ENCODE assay signal across 8 mouse cellular contexts in genomic region chr8:70329835-70330740, GRCm38 (mm10). TPM values are rescaled to one million over a fixed set of nuclear protein-coding genes. Genes with fewer than 3 reads are reported as not detected.
DNase-seq lines count a peak whose midpoint lies in the region; ATAC-seq and TF ChIP-seq lines count a peak whose summit lies in the region.

No protein-coding gene starts in this region.

- no peaks in the 10 kb centered on the region; the same call in 1 of the 2 replicates for H3K9me3 ChIP-seq in liver, embryonic 11.5 days (ENCODE audit: control insufficient read depth, low read length)
- no peaks in the 10 kb centered on the region for H3K9me3 ChIP-seq in embryonic facial prominence, embryonic 15.5 days (replicated peaks)
- H3K9me3 ChIP-seq in intestine, postnatal 0 days (ENCODE audit: control insufficient read depth), result no peaks in the 10 kb centered on the region

- no peaks in the 10 kb centered on the region; the same call in 1 of the 2 replicates for H3K27me3 ChIP-seq in liver, embryonic 11.5 days (replicated peaks; ENCODE audit: control insufficient read depth, insufficient read depth, low read length)
- H3K27me3 ChIP-seq in embryonic facial prominence, embryonic 15.5 days, result 0 out of 2 replicates have a peak, but pooled peaks cover 4% of the 10 kb centered on the region
- no peaks in the 10 kb centered on the region for H3K27me3 ChIP-seq in intestine, postnatal 0 days (replicated peaks; ENCODE audit: control insufficient read depth, insufficient read depth, low read length)

- 16% methylated on average over 45 of the region's 45 CpGs for WGBS in liver, embryonic 11.5 days
- WGBS in embryonic facial prominence, embryonic 15.5 days, result 15% methylated on average over 45 of the region's 45 CpGs
- WGBS in intestine, postnatal 0 days, result 25% methylated on average over 45 of the region's 45 CpGs
- WGBS in olfactory bulb, adult 2 months, result 34% methylated on average over 45 of the region's 45 CpGs

- no peak for TF ChIP-seq CTCF in intestine, postnatal 0 days (IDR thresholded peaks at IDR 0.05; ENCODE audit: low read depth)
- TF ChIP-seq CTCF in olfactory bulb, adult 2 months (IDR thresholded peaks at IDR 0.05; ENCODE audit: insufficient read depth, low read depth, low read length), result no peak

- no peak overlapping the region; the same call in 1 of the 2 replicates for H3K27ac ChIP-seq in liver, embryonic 11.5 days (ENCODE audit: low read depth, low read length)
- H3K27ac ChIP-seq in embryonic facial prominence, embryonic 15.5 days (replicated peaks), result no peak overlapping the region
- no peak overlapping the region for H3K27ac ChIP-seq in intestine, postnatal 0 days (ENCODE audit: low read depth, low read length)
- peak overlapping the region; percentile 21; the same call in 1 of the 2 replicates for H3K27ac ChIP-seq in olfactory bulb, adult 2 months (ENCODE audit: insufficient read depth, low read depth, low read length)

- peak overlapping the region; percentile 26 for H3K4me3 ChIP-seq in liver, embryonic 11.5 days (ENCODE audit: low read depth, low read length)
- H3K4me3 ChIP-seq in embryonic facial prominence, embryonic 15.5 days (replicated peaks), result 0 out of 2 replicates have a peak overlapping the region, but pooled peaks have one; percentile 4
- no peak overlapping the region for H3K4me3 ChIP-seq in intestine, postnatal 0 days (ENCODE audit: low read depth, low read length)
- no peak overlapping the region for H3K4me3 ChIP-seq in olfactory bulb, adult 2 months (ENCODE audit: insufficient read depth, low read depth, low read length)

- H3K4me2 ChIP-seq in liver, embryonic 11.5 days, result peak overlapping the region; percentile 53
- peak overlapping the region; percentile 34 for H3K4me2 ChIP-seq in embryonic facial prominence, embryonic 15.5 days (replicated peaks)
- H3K4me2 ChIP-seq in intestine, postnatal 0 days (replicated peaks; ENCODE audit: low read depth), result 0 out of 2 replicates have a peak overlapping the region, but pooled peaks have one; percentile 17

- H3K36me3 ChIP-seq in liver, embryonic 11.5 days (ENCODE audit: control insufficient read depth, insufficient read depth, low read length), result peaks cover 41% of the 10 kb centered on the region
- H3K36me3 ChIP-seq in embryonic facial prominence, embryonic 15.5 days, result peaks cover 49% of the 10 kb centered on the region
- peaks cover 39% of the 10 kb centered on the region for H3K36me3 ChIP-seq in intestine, postnatal 0 days (ENCODE audit: control insufficient read depth, insufficient read depth)

- peak overlapping the region; percentile 34; the same call in 1 of the 2 replicates for H3K9ac ChIP-seq in liver, embryonic 11.5 days (ENCODE audit: low read depth, low read length)
- no peak overlapping the region for H3K9ac ChIP-seq in embryonic facial prominence, embryonic 15.5 days
- no peak overlapping the region for H3K9ac ChIP-seq in intestine, postnatal 0 days (ENCODE audit: low read depth, low read length)

- peaks cover 34% of the 10 kb centered on the region for H3K4me1 ChIP-seq in liver, embryonic 11.5 days (replicated peaks; ENCODE audit: control insufficient read depth, insufficient read depth, low read length)
- H3K4me1 ChIP-seq in embryonic facial prominence, embryonic 15.5 days, result peaks cover 27% of the 10 kb centered on the region
- no peaks in the 10 kb centered on the region for H3K4me1 ChIP-seq in intestine, postnatal 0 days (replicated peaks; ENCODE audit: control insufficient read depth, insufficient read depth, low read length)
- H3K4me1 ChIP-seq in olfactory bulb, adult 2 months (ENCODE audit: control insufficient read depth, insufficient read depth, low read length), result peaks cover 39% of the 10 kb centered on the region

- ATAC-seq in liver, embryonic 11.5 days (replicated peaks; ENCODE audit: low FRiP score), result 0 out of 2 replicates have a peak, but pooled peaks have one; percentile 6
- ATAC-seq in embryonic facial prominence, embryonic 15.5 days (ENCODE audit: insufficient number of reproducible peaks, low FRiP score, low TSS enrichment, low read depth), result 0 out of 2 replicates have a peak, but pooled peaks have one; percentile 16
- ATAC-seq in intestine, postnatal 0 days, result peak; percentile 1; the same call in 1 of the 2 replicates

- DNase-seq in liver, embryonic 11.5 days (ENCODE audit: low spot score), result peak; percentile 70
- no peak for DNase-seq in liver
- no peak for DNase-seq in frontal cortex, postnatal 14 days (ENCODE audit: low spot score in 2 of 2)
- no peak for DNase-seq in layer of hippocampus, postnatal 14 days (ENCODE audit: low spot score in 2 of 2)
- DNase-seq in thymus, adult 18-20 months, result no peak

- no peak for TF ChIP-seq POLR2A in olfactory bulb, adult 2 months (IDR thresholded peaks at IDR 0.05; ENCODE audit: insufficient read depth, low read depth, low read length)

RNA-seq across cellular contexts. Expression of gene Gdf1, which starts 0.5 kb away (rescaled TPM):
- polyA plus RNA-seq in liver, embryonic 11.5 days (2014; fragmentation: Nextera tagmentation; extraction: Ambion mirVana), result 1.6 and 2.6 TPM in 2 replicates
- 1.7 and 2.6 TPM in 2 replicates for polyA plus RNA-seq in embryonic facial prominence, embryonic 15.5 days (2015; fragmentation: Nextera tagmentation; extraction: Ambion mirVana)
- polyA plus RNA-seq in intestine, postnatal 0 days (2015; fragmentation: Nextera tagmentation; extraction: Ambion mirVana), result 0.38 TPM in 1 of 2 replicates, not detected in the other
- polyA plus RNA-seq in olfactory bulb, adult 2 months (2012; ENCODE audit: insufficient read depth, insufficient read length, low replicate concordance, missing spikeins), result not detected in 2 replicates
- total RNA-seq in layer of hippocampus, postnatal 14 days (2021), result 10 to 100 TPM; 11.2 to 22.7 TPM

RNA-seq across cellular contexts. Expression of gene Cers1, which starts 14.5 kb away (rescaled TPM):
- 1.1 and 1.2 TPM in 2 replicates for polyA plus RNA-seq in liver, embryonic 11.5 days (2014; fragmentation: Nextera tagmentation; extraction: Ambion mirVana)
- 8.9 and 9.3 TPM in 2 replicates for polyA plus RNA-seq in embryonic facial prominence, embryonic 15.5 days (2015; fragmentation: Nextera tagmentation; extraction: Ambion mirVana)
- 1.3 and 1.7 TPM in 2 replicates for polyA plus RNA-seq in intestine, postnatal 0 days (2015; fragmentation: Nextera tagmentation; extraction: Ambion mirVana)
- not detected in 2 replicates for polyA plus RNA-seq in olfactory bulb, adult 2 months (2012; ENCODE audit: insufficient read depth, insufficient read length, low replicate concordance, missing spikeins)
- 100 to 1,000 TPM; 107 to 119 TPM for total RNA-seq in layer of hippocampus, postnatal 14 days (2021)

RNA-seq across cellular contexts. Expression of gene Upf1, which starts 23.0 kb away (rescaled TPM):
- polyA plus RNA-seq in liver, embryonic 11.5 days (2014; fragmentation: Nextera tagmentation; extraction: Ambion mirVana), result 21.1 and 23.7 TPM in 2 replicates
- 18.6 and 21.2 TPM in 2 replicates for polyA plus RNA-seq in embryonic facial prominence, embryonic 15.5 days (2015; fragmentation: Nextera tagmentation; extraction: Ambion mirVana)
- 9.7 and 10.1 TPM in 2 replicates for polyA plus RNA-seq in intestine, postnatal 0 days (2015; fragmentation: Nextera tagmentation; extraction: Ambion mirVana)
- polyA plus RNA-seq in olfactory bulb, adult 2 months (2012; ENCODE audit: insufficient read depth, insufficient read length, low replicate concordance, missing spikeins), result not detected in 2 replicates
- total RNA-seq in layer of hippocampus, postnatal 14 days (2021), result 10 to 100 TPM; 50.3 to 54.9 TPM

RNA-seq across cellular contexts. Expression of gene Cope, which starts 27.8 kb away (rescaled TPM):
- 281 and 298 TPM in 2 replicates for polyA plus RNA-seq in liver, embryonic 11.5 days (2014; fragmentation: Nextera tagmentation; extraction: Ambion mirVana)
- polyA plus RNA-seq in embryonic facial prominence, embryonic 15.5 days (2015; fragmentation: Nextera tagmentation; extraction: Ambion mirVana), result 377 and 397 TPM in 2 replicates
- polyA plus RNA-seq in intestine, postnatal 0 days (2015; fragmentation: Nextera tagmentation; extraction: Ambion mirVana), result 338 and 383 TPM in 2 replicates
- not detected in 2 replicates for polyA plus RNA-seq in olfactory bulb, adult 2 months (2012; ENCODE audit: insufficient read depth, insufficient read length, low replicate concordance, missing spikeins)
- 100 to 1,000 TPM; 134 to 148 TPM for total RNA-seq in layer of hippocampus, postnatal 14 days (2021)

RNA-seq across cellular contexts. Expression of gene Ddx49, which starts 27.8 kb away (rescaled TPM):
- polyA plus RNA-seq in liver, embryonic 11.5 days (2014; fragmentation: Nextera tagmentation; extraction: Ambion mirVana), result 56.5 and 59.1 TPM in 2 replicates
- 50.2 and 52.1 TPM in 2 replicates for polyA plus RNA-seq in embryonic facial prominence, embryonic 15.5 days (2015; fragmentation: Nextera tagmentation; extraction: Ambion mirVana)
- polyA plus RNA-seq in intestine, postnatal 0 days (2015; fragmentation: Nextera tagmentation; extraction: Ambion mirVana), result 32.9 and 34.5 TPM in 2 replicates
- polyA plus RNA-seq in olfactory bulb, adult 2 months (2012; ENCODE audit: insufficient read depth, insufficient read length, low replicate concordance, missing spikeins), result not detected in 2 replicates
- total RNA-seq in layer of hippocampus, postnatal 14 days (2021), result 10 to 100 TPM; 41.4 to 53.6 TPM

Comparison
In these comparisons a context has a peak if more than half of its experiments do, and no peak if none do; other contexts are left out.
1. H3K4me3 ChIP-seq: peak in liver, embryonic 11.5 days (single experiment) and embryonic facial prominence, embryonic 15.5 days (single experiment); none in intestine, postnatal 0 days (single experiment) and olfactory bulb, adult 2 months (single experiment).
2. Peak in every context shown above with its lines, with median percentiles within 50 percentile points of each other: ATAC-seq and H3K4me2 ChIP-seq.